Mouse (Mus musculus) stomach, postnatal 0 days (tissue): ENCODE data around the gene Slc16a9.

ENCODE experiments used
- CTCF ChIP-seq: IDR thresholded peaks from 2 replicates; pipeline ENCODE4 v1.5.1; 2016; ENCODE audit warnings: antibody characterized with exemption, low read depth, mild to moderate bottlenecking, moderate library complexity
- EP300 ChIP-seq: optimal IDR thresholded peaks from 2 replicates; pipeline ENCODE3; 2016; ENCODE audit warnings: antibody characterized with exemption

GRCm38 (mm10) chr10:70250354-70250753 is 5.5 kb downstream of the Slc16a9 start:
- TF ChIP-seq CTCF, result no peak
- TF ChIP-seq EP300, result no peak
